Mouse (Mus musculus) stomach, postnatal 0 days (tissue): Measurements from ENCODE around the gene Fam227b. TPM values are rescaled to one million over a fixed set of nuclear protein-coding genes. Genes with fewer than 3 reads are reported as not detected.

Source experiments
- ATAC-seq: fragments of 200-750 bp; cut with Nextera tagmentation; 2 replicates; pipeline ENCODE4 v1.8.0; 2017; ENCODE audit not compliant: low FRiP score, low TSS enrichment
- DNase-seq: peaks from one replicate; pipeline ENCODE4 v3.0.0-alpha.2; 2016; ENCODE audit warnings: low spot score
- H3K27ac ChIP-seq: fragments of 300-500 bp; sonication (generic); replicated peaks from 2 replicates; pipeline ENCODE4 v1.5.1; 2014; ENCODE audit warnings: mild to moderate bottlenecking, control low read depth
- H3K27me3 ChIP-seq: fragments of 300-500 bp; sonication (generic); 2 replicates; pipeline ENCODE4 v1.6.1; 2014; ENCODE audit warnings: low read length; ENCODE audit not compliant: control insufficient read depth, insufficient read depth
- H3K36me3 ChIP-seq: fragments of 300-500 bp; sonication (generic); 2 replicates; pipeline ENCODE4 v1.6.1; 2014; ENCODE audit warnings: low read length, mixed read lengths; ENCODE audit not compliant: control insufficient read depth, insufficient read depth
- H3K4me1 ChIP-seq: fragments of 300-500 bp; sonication (generic); replicated peaks from 2 replicates; pipeline ENCODE4 v1.6.1; 2014; ENCODE audit warnings: antibody characterized with exemption; ENCODE audit not compliant: control insufficient read depth, insufficient read depth
- H3K4me2 ChIP-seq: fragments of 300-500 bp; sonication (generic); replicated peaks from 2 replicates; pipeline ENCODE4 v1.6.1; 2014; ENCODE audit warnings: low read depth, mild to moderate bottlenecking, control low read depth, moderate library complexity
- H3K4me3 ChIP-seq: fragments of 300-500 bp; sonication (generic); 2 replicates; pipeline ENCODE4 v1.5.1; 2014; ENCODE audit warnings: low read depth, low read length, control low read depth
- H3K9ac ChIP-seq: fragments of 300-500 bp; sonication (generic); 2 replicates; pipeline ENCODE4 v1.6.1; 2014; ENCODE audit warnings: mild to moderate bottlenecking, low read length, control low read depth, mixed read lengths
- H3K9me3 ChIP-seq: fragments of 300-500 bp; sonication (generic); 2 replicates; pipeline ENCODE4 v1.6.1; 2016; ENCODE audit warnings: low read length; ENCODE audit not compliant: control insufficient read depth
- CTCF ChIP-seq: IDR thresholded peaks from 2 replicates; pipeline ENCODE4 v1.5.1; 2016; ENCODE audit warnings: antibody characterized with exemption, low read depth, mild to moderate bottlenecking, moderate library complexity
- EP300 ChIP-seq: optimal IDR thresholded peaks from 2 replicates; pipeline ENCODE3; 2016; ENCODE audit warnings: antibody characterized with exemption
- WGBS: fragments of 180-500 bp; shearing (Covaris S2); extraction: QIAGEN DNeasy Blood & Tissue Kit; methylation state at CpG from one replicate; pipeline ENCODE4 v1.1.7; 2014; 5-methylcytosine and 5-hydroxymethylcytosine counted together
- polyA plus RNA-seq: library from polyadenylated mRNA; unstranded; fragments of >200 nt; fragmentation: Nextera tagmentation; extraction: Ambion mirVana; gene quantifications from 2 replicates; pipeline ENCODE4 v1.2.1, GENCODE M21; 2015

The Fam227b gene
- polyA plus RNA-seq, 1 experiment from 2014 or later = not detected

- no peak overlapping the region for H3K9ac ChIP-seq
- DNase-seq (no peak), ATAC-seq (no peak)
- H3K4me1 ChIP-seq = no peaks in the 10 kb centered on the region
- H3K27me3 ChIP-seq = no peaks in the 10 kb centered on the region
- 39% methylated on average over 6 of the region's 6 CpGs for WGBS
- H3K4me3 ChIP-seq = no peak overlapping the region
- no peaks in the 10 kb centered on the region for H3K36me3 ChIP-seq
- no peaks in the 10 kb centered on the region for H3K9me3 ChIP-seq
- no peak overlapping the region for H3K27ac ChIP-seq
- no peak for TF ChIP-seq CTCF
- TF ChIP-seq EP300 = no peak
- H3K4me2 ChIP-seq = no peak overlapping the region
Measured at GRCm38 (mm10) chr2:126052749-126053557, 98.9 kb downstream of the Fam227b start.

- no peak for ATAC-seq
- H3K4me2 ChIP-seq = no peak overlapping the region
- H3K27ac ChIP-seq = no peak overlapping the region
- TF ChIP-seq EP300 (no peak), CTCF (no peak)
- H3K36me3 ChIP-seq = no peaks in the 10 kb centered on the region
- H3K27me3 ChIP-seq = no peaks in the 10 kb centered on the region
- H3K4me3 ChIP-seq = no peak overlapping the region
- no peak overlapping the region for H3K9ac ChIP-seq
- no peaks in the 10 kb centered on the region for H3K9me3 ChIP-seq
- WGBS = 82% methylated on average over 5 of the region's 5 CpGs
- no peaks in the 10 kb centered on the region for H3K4me1 ChIP-seq
- no peak for DNase-seq
Measured at GRCm38 (mm10) chr2:126045621-126046020, 106.2 kb downstream of the Fam227b start.

- WGBS = 65% methylated on average over 3 of the region's 3 CpGs
Measured at GRCm38 (mm10) chr2:126042674-126043073, 109.1 kb downstream of the Fam227b start.

DNA sequence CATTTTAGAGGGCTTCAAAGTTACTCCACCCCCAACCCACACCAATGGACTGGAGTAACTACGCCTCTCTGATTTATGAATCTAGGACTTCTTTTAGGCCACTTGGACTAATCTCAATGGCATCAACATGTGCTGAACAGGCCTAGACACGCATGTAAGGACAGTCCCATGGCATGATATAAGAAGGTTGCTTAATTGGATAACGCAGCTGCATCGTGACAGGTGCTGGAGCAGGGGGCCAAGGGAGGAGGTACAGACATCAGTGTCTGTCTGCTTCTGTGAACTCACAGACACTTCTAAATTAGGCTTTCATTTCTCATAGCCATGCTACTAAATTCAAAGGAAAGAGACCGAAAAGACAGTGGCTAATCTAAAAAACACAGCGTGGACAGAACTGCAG lies 110.6 kb downstream of the Fam227b start:
- 85% methylated on average over 6 of the region's 6 CpGs for WGBS
- TF ChIP-seq CTCF = no peak
- TF ChIP-seq EP300 = no peak

More at GRCm38 (mm10) chr2:126042674-126043073, 109.1 kb downstream of the Fam227b start:
- H3K4me2 ChIP-seq = no peak overlapping the region
- no peak overlapping the region for H3K9ac ChIP-seq
- no peak overlapping the region for H3K4me3 ChIP-seq
- DNase-seq = no peak
- no peaks in the 10 kb centered on the region for H3K27me3 ChIP-seq
- H3K9me3 ChIP-seq = no peaks in the 10 kb centered on the region
- no peaks in the 10 kb centered on the region for H3K36me3 ChIP-seq
- no peak for ATAC-seq
- no peak overlapping the region for H3K27ac ChIP-seq
- no peak for TF ChIP-seq CTCF
- no peak for TF ChIP-seq EP300
- H3K4me1 ChIP-seq = no peaks in the 10 kb centered on the region

GRCm38 (mm10) chr2:126040651-126041050 lies 111.2 kb downstream of the Fam227b start:
- Histone ChIP-seq H3K4me3 (no peak overlapping the region), H3K4me1 (no peaks in the 10 kb centered on the region), H3K27me3 (no peaks in the 10 kb centered on the region), H3K36me3 (no peaks in the 10 kb centered on the region), H3K27ac (no peak overlapping the region), H3K4me2 (no peak overlapping the region), H3K9me3 (no peaks in the 10 kb centered on the region), H3K9ac (no peak overlapping the region)
- TF ChIP-seq CTCF (no peak), EP300 (no peak)
- ATAC-seq (no peak), DNase-seq (no peak)
- 72% methylated on average over 2 of the region's 2 CpGs for WGBS

More for the DNA sequence above, 110.6 kb downstream of the Fam227b start:
- Histone ChIP-seq H3K4me2 (no peak overlapping the region), H3K4me1 (no peaks in the 10 kb centered on the region), H3K27ac (no peak overlapping the region), H3K9me3 (no peaks in the 10 kb centered on the region), H3K27me3 (no peaks in the 10 kb centered on the region), H3K36me3 (no peaks in the 10 kb centered on the region), H3K9ac (no peak overlapping the region), H3K4me3 (no peak overlapping the region)
- DNase-seq (no peak), ATAC-seq (no peak)

GRCm38 (mm10) chr2:126039414-126039891 lies 112.4 kb downstream of the Fam227b start:
- H3K36me3 ChIP-seq = no peaks in the 10 kb centered on the region
- no peak overlapping the region for H3K9ac ChIP-seq
- ATAC-seq = no peak
- H3K9me3 ChIP-seq = no peaks in the 10 kb centered on the region
- 0 out of 2 replicates have a peak overlapping the region, but pooled peaks have one; percentile 9 for H3K4me2 ChIP-seq
- no peak overlapping the region for H3K27ac ChIP-seq
- TF ChIP-seq CTCF (no peak), EP300 (no peak)
- 67% methylated on average over 4 of the region's 4 CpGs for WGBS
- H3K4me1 ChIP-seq = no peaks in the 10 kb centered on the region
- no peak for DNase-seq
- no peaks in the 10 kb centered on the region for H3K27me3 ChIP-seq
- no peak overlapping the region for H3K4me3 ChIP-seq
